Mouse (Mus musculus) limb, embryonic 13.5 days (tissue): ENCODE data around the gene Slc4a8. TPM values are rescaled to one million over a fixed set of nuclear protein-coding genes. Genes with fewer than 3 reads are reported as not detected.

Source experiments
- polyA plus RNA-seq: library from polyadenylated mRNA; unstranded; fragments of >200 nt; fragmentation: Nextera tagmentation; extraction: Ambion mirVana; gene quantifications from 2 replicates; pipeline ENCODE4 v1.2.1, GENCODE M21; 2015

Slc4a8 gene
- polyA plus RNA-seq, 1 experiment from 2014 or later: 4.9 TPM

Other genes with a start within 250 kb of the Slc4a8 start
- gene Tfcp2, start 209.7 kb upstream of the Slc4a8 start, polyA plus RNA-seq: 36.2 and 36.3 TPM in 2 replicates
- 10.0 and 11.1 TPM in 2 replicates for gene Pou6f1, start 161.8 kb upstream of the Slc4a8 start, polyA plus RNA-seq
- 134 and 143 TPM in 2 replicates for gene Dazap2, start 146.4 kb upstream of the Slc4a8 start, polyA plus RNA-seq
- gene Smagp, start 124.8 kb upstream of the Slc4a8 start, polyA plus RNA-seq: 8.5 and 9.8 TPM in 2 replicates
- 2.1 and 2.4 TPM in 2 replicates for gene Bin2, start 92.2 kb upstream of the Slc4a8 start, polyA plus RNA-seq
- 2.1 TPM in 2 replicates for gene Cela1, start 73.8 kb upstream of the Slc4a8 start, polyA plus RNA-seq
- gene Galnt6, start 32.4 kb upstream of the Slc4a8 start, polyA plus RNA-seq: 0.65 and 1.1 TPM in 2 replicates
- gene Scn8a, start 108.1 kb downstream of the Slc4a8 start, polyA plus RNA-seq: 5.5 and 6.1 TPM in 2 replicates